Mouse (Mus musculus): ENCODE results near the gene D3Ertd254e. TPM values are rescaled to one million over a fixed set of nuclear protein-coding genes. Genes with fewer than 3 reads are reported as not detected.

D3Ertd254e gene
- polyA plus RNA-seq, 1 experiment = 0.92 TPM

GRCm38 (mm10) chr3:36202932-36203331 is 52.1 kb downstream of the D3Ertd254e start:
- Histone ChIP-seq H3K4me3 (replicated peaks; ENCODE audit: control insufficient read depth, low read depth, low read length) (no peak overlapping the region), H3K4me1 (ENCODE audit: control insufficient read depth, insufficient read depth, low read length) (no peaks in the 10 kb centered on the region), H3K27ac (ENCODE audit: control insufficient read depth, insufficient read depth, low read depth, low read length, poor library complexity) (no peak overlapping the region)
- TF ChIP-seq POLR2A (IDR thresholded peaks at IDR 0.05; ENCODE audit: borderline replicate concordance, control insufficient read depth, low read depth, low read length) (no peak), CTCF (IDR thresholded peaks at IDR 0.05; ENCODE audit: control insufficient read depth, insufficient read depth, low read length) (no peak)
- WGBS = 72% methylated on average over 7 of the region's 7 CpGs

- TF ChIP-seq CTCF (IDR thresholded peaks at IDR 0.05; ENCODE audit: control insufficient read depth, insufficient read depth, low read length) = no peak
- no peak for TF ChIP-seq POLR2A (IDR thresholded peaks at IDR 0.05; ENCODE audit: borderline replicate concordance, control insufficient read depth, low read depth, low read length)
- 76% methylated on average over 19 of the region's 19 CpGs for WGBS
- Histone ChIP-seq H3K4me3 (replicated peaks; ENCODE audit: control insufficient read depth, low read depth, low read length) (no peak overlapping the region), H3K27ac (ENCODE audit: control insufficient read depth, insufficient read depth, low read depth, low read length, poor library complexity) (no peak overlapping the region), H3K4me1 (ENCODE audit: control insufficient read depth, insufficient read depth, low read length) (no peaks in the 10 kb centered on the region)
Measured at GRCm38 (mm10) chr3:36207520-36208264, 56.9 kb downstream of the D3Ertd254e start.

GRCm38 (mm10) chr3:36209776-36210555 is 59.1 kb downstream of the D3Ertd254e start:
- WGBS = 58% methylated on average over 11 of the region's 11 CpGs
- Histone ChIP-seq H3K27ac (ENCODE audit: control insufficient read depth, insufficient read depth, low read depth, low read length, poor library complexity) (no peak overlapping the region), H3K4me1 (ENCODE audit: control insufficient read depth, insufficient read depth, low read length) (no peaks in the 10 kb centered on the region), H3K4me3 (replicated peaks; ENCODE audit: control insufficient read depth, low read depth, low read length) (no peak overlapping the region)
- TF ChIP-seq CTCF (IDR thresholded peaks at IDR 0.05; ENCODE audit: control insufficient read depth, insufficient read depth, low read length) = no peak
- TF ChIP-seq POLR2A (IDR thresholded peaks at IDR 0.05; ENCODE audit: borderline replicate concordance, control insufficient read depth, low read depth, low read length) = no peak

GRCm38 (mm10) chr3:36210939-36211338 is 60.1 kb downstream of the D3Ertd254e start:
- Histone ChIP-seq H3K27ac (ENCODE audit: control insufficient read depth, insufficient read depth, low read depth, low read length, poor library complexity) (no peak overlapping the region), H3K4me3 (replicated peaks; ENCODE audit: control insufficient read depth, low read depth, low read length) (no peak overlapping the region), H3K4me1 (ENCODE audit: control insufficient read depth, insufficient read depth, low read length) (no peaks in the 10 kb centered on the region)
- TF ChIP-seq POLR2A (IDR thresholded peaks at IDR 0.05; ENCODE audit: borderline replicate concordance, control insufficient read depth, low read depth, low read length) (no peak), CTCF (IDR thresholded peaks at IDR 0.05; ENCODE audit: control insufficient read depth, insufficient read depth, low read length) (no peak)
- WGBS = 69% methylated on average over 2 of the region's 2 CpGs

- WGBS = 66% methylated on average over 4 of the region's 4 CpGs
- Histone ChIP-seq H3K27ac (ENCODE audit: control insufficient read depth, insufficient read depth, low read depth, low read length, poor library complexity) (no peak overlapping the region), H3K4me1 (ENCODE audit: control insufficient read depth, insufficient read depth, low read length) (no peaks in the 10 kb centered on the region), H3K4me3 (replicated peaks; ENCODE audit: control insufficient read depth, low read depth, low read length) (no peak overlapping the region)
- TF ChIP-seq CTCF (IDR thresholded peaks at IDR 0.05; ENCODE audit: control insufficient read depth, insufficient read depth, low read length) (no peak), POLR2A (IDR thresholded peaks at IDR 0.05; ENCODE audit: borderline replicate concordance, control insufficient read depth, low read depth, low read length) (no peak)
Measured at GRCm38 (mm10) chr3:36212758-36213157, 61.9 kb downstream of the D3Ertd254e start.

Other genes with a start within 250 kb of the D3Ertd254e start
- 23.3 and 28.0 TPM in 2 replicates for gene Dcun1d1, start 213.6 kb upstream of the D3Ertd254e start, polyA plus RNA-seq (2011; ENCODE audit: insufficient read depth, insufficient read length, low replicate concordance, missing spikeins)
- 3.5 and 12.6 TPM in 2 replicates for gene Mccc1, start 150.3 kb upstream of the D3Ertd254e start, polyA plus RNA-seq (2011; ENCODE audit: insufficient read depth, insufficient read length, low replicate concordance, missing spikeins)
- gene Ccdc144b, start 97.5 kb upstream of the D3Ertd254e start, polyA plus RNA-seq (2011; ENCODE audit: insufficient read depth, insufficient read length, low replicate concordance, missing spikeins) = not detected in 2 replicates
- gene Acad9, start 85.0 kb upstream of the D3Ertd254e start, polyA plus RNA-seq (2011; ENCODE audit: insufficient read depth, insufficient read length, low replicate concordance, missing spikeins) = 7.4 and 16.7 TPM in 2 replicates
- not detected in 2 replicates for gene Qrfpr, start 71.3 kb downstream of the D3Ertd254e start, polyA plus RNA-seq (2011; ENCODE audit: insufficient read depth, insufficient read length, low replicate concordance, missing spikeins)

All from bone marrow, adult 2 months (tissue).